Mouse (Mus musculus) erythroblast, embryonic 14.5 days (primary cell): ENCODE measurements around the gene Ngf. TPM values are rescaled to one million over a fixed set of nuclear protein-coding genes. Genes with fewer than 3 reads are reported as not detected.

Source experiments
- H3K27me3 ChIP-seq: 2 replicates; pipeline ENCODE4 v1.6.1; 2012; ENCODE audit warnings: inconsistent platforms; ENCODE audit not compliant: control insufficient read depth
- H3K36me3 ChIP-seq: 2 replicates; pipeline ENCODE4 v1.6.1; 2012; ENCODE audit warnings: mild to moderate bottlenecking, inconsistent platforms; ENCODE audit not compliant: control insufficient read depth
- H3K4me1 ChIP-seq: 2 replicates; pipeline ENCODE4 v1.6.1; 2012; ENCODE audit warnings: inconsistent platforms; ENCODE audit not compliant: control insufficient read depth
- H3K4me3 ChIP-seq: replicated peaks from 2 replicates; pipeline ENCODE3; 2012; ENCODE audit warnings: moderate library complexity, mild to moderate bottlenecking, inconsistent platforms
- H3K9me3 ChIP-seq: 2 replicates; pipeline ENCODE4 v1.6.1; 2012; ENCODE audit warnings: low read length, inconsistent platforms, mixed read lengths; ENCODE audit not compliant: control insufficient read depth
- GATA1 ChIP-seq: IDR thresholded peaks from 2 replicates; pipeline ENCODE4 v1.6.1; 2012; ENCODE audit warnings: low read length, inconsistent platforms, mixed read lengths
- TAL1 ChIP-seq: IDR thresholded peaks from 3 replicates; pipeline ENCODE4 v1.6.1; 2012; ENCODE audit warnings: low read length, inconsistent platforms, mixed read lengths
- polyA plus RNA-seq: library from polyadenylated mRNA; stranded (reverse); fragments of >175 nt; gene quantifications from 2 replicates; pipeline ENCODE4 v1.2.3, GENCODE M21; 2012

Gene Ngf
- polyA plus RNA-seq, 1 experiment = not detected

DNA sequence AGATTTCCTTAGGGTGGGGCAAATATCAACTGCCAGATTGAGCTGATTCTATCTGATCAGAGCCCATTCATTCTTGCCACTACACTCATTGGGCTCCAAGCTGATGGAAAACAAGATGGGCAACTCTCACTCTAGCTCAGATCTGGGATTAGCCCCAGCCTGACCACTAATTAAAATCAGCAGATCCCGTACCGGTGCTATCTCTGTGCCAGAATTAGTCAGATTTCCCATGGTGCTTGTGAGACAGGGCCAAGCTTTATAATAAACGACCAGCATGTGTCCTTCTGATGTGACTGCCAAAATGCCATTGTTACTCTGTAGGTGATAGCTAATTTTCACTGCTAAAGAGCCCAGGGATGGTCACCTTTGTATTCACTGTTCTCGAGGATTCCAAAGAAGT, 31.5 kb downstream of the Ngf start:
- H3K9me3 ChIP-seq = no peaks in the 10 kb centered on the region

DNA sequence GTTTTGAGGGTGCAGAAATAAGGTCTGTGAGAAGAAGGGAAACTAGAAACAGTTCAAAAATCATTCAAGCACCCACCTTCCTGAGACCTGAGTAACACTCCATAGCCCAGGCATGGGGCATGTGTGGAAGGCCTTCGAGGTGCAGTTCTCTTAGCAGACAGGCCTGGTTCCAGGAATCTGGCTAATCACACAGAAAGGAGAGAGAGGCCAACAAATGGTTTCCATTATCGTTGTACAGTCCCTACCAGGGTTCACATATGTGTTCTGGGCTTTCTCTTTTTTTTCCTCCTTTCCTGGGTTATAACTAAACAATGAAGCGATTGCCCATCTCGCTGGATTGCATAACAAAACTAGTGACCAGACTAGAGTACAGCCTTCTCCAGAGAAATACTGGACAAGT, 35.4 kb downstream of the Ngf start:
- no peaks in the 10 kb centered on the region for H3K9me3 ChIP-seq
- H3K27me3 ChIP-seq = no peaks in the 10 kb centered on the region
- H3K4me1 ChIP-seq = no peaks in the 10 kb centered on the region
- no peak overlapping the region for H3K4me3 ChIP-seq
- no peaks in the 10 kb centered on the region for H3K36me3 ChIP-seq
- TF ChIP-seq GATA1 (no peak), TAL1 (no peak)

More for the DNA sequence above, 31.5 kb downstream of the Ngf start:
- Histone ChIP-seq H3K4me3 (no peak overlapping the region), H3K27me3 (no peaks in the 10 kb centered on the region), H3K36me3 (no peaks in the 10 kb centered on the region), H3K4me1 (no peaks in the 10 kb centered on the region)
- TF ChIP-seq TAL1 = no peak
- TF ChIP-seq GATA1 = no peak

DNA sequence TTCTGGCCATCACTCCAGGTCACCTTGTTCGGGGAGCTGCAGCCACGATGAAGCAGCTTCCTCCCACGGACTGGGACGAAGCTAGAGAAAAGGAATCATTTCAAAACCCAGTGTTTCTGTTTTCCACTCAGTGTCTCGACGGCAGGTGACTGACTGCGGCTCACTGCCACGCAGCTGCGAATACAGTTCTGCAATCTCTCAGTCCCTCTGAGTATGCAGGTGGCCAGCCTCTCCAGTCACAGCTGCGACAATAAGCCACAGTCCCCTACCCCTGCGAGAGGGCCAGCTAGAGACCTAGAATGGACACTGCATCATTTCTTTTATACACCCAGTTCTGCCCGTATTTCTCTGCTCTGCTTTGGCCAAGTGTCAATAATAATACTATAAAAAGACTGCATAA, 36.3 kb downstream of the Ngf start:
- Histone ChIP-seq H3K9me3 (no peaks in the 10 kb centered on the region), H3K27me3 (no peaks in the 10 kb centered on the region), H3K4me3 (no peak overlapping the region), H3K36me3 (no peaks in the 10 kb centered on the region), H3K4me1 (no peaks in the 10 kb centered on the region)
- TF ChIP-seq GATA1 = no peak
- TF ChIP-seq TAL1 = no peak

GRCm38 (mm10) chr3:102507666-102508260, 38.0 kb downstream of the Ngf start:
- no peak for TF ChIP-seq GATA1
- no peak for TF ChIP-seq TAL1
- no peaks in the 10 kb centered on the region for H3K4me1 ChIP-seq
- 0 out of 2 replicates have a peak, but pooled peaks cover 3% of the 10 kb centered on the region for H3K9me3 ChIP-seq
- H3K4me3 ChIP-seq = no peak overlapping the region
- no peaks in the 10 kb centered on the region for H3K36me3 ChIP-seq
- H3K27me3 ChIP-seq = no peaks in the 10 kb centered on the region

DNA sequence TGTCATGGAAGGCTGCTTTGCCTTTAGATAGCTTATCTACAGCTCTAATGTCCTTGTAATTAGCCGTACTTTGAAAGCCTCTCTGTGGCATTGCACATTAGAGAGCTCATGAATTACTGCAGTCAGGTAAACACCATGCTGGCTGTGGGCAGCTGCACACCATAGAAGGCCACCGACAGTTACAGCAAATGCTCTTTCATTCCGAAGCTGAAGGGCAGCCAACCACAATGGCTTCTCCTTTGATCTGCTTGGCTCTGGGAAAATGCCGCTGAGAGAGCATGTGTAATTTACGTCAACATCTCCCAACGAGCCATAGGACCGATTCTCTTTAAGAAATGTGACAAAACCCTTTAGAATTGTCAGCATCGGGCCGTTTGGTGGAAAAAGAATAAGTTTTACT, 38.7 kb downstream of the Ngf start:
- Histone ChIP-seq H3K4me1 (no peaks in the 10 kb centered on the region), H3K9me3 (0 out of 2 replicates have a peak, but pooled peaks cover 5% of the 10 kb centered on the region), H3K4me3 (no peak overlapping the region), H3K27me3 (no peaks in the 10 kb centered on the region), H3K36me3 (no peaks in the 10 kb centered on the region)
- TF ChIP-seq GATA1 (no peak), TAL1 (no peak)

- H3K27me3 ChIP-seq = no peaks in the 10 kb centered on the region
- no peak for TF ChIP-seq GATA1
- no peak for TF ChIP-seq TAL1
- H3K4me1 ChIP-seq = no peaks in the 10 kb centered on the region
- no peak overlapping the region for H3K4me3 ChIP-seq
- H3K36me3 ChIP-seq = no peaks in the 10 kb centered on the region
- H3K9me3 ChIP-seq = peaks cover 6% of the 10 kb centered on the region; the same call in 1 of the 2 replicates
These were observed 39.9 kb downstream of the Ngf start for GRCm38 (mm10) chr3:102509601-102510000.

- no peaks in the 10 kb centered on the region for H3K27me3 ChIP-seq
- H3K4me1 ChIP-seq = no peaks in the 10 kb centered on the region
- TF ChIP-seq GATA1 (no peak), TAL1 (no peak)
- H3K4me3 ChIP-seq = no peak overlapping the region
- H3K9me3 ChIP-seq = peaks cover 5% of the 10 kb centered on the region; the same call in 1 of the 2 replicates
- H3K36me3 ChIP-seq = no peaks in the 10 kb centered on the region
These were observed 47.2 kb downstream of the Ngf start for GRCm38 (mm10) chr3:102516937-102517336.

- Histone ChIP-seq H3K9me3 (peaks cover 2% of the 10 kb centered on the region; the same call in 1 of the 2 replicates), H3K4me3 (no peak overlapping the region), H3K27me3 (no peaks in the 10 kb centered on the region), H3K36me3 (no peaks in the 10 kb centered on the region), H3K4me1 (no peaks in the 10 kb centered on the region)
- TF ChIP-seq GATA1 (no peak), TAL1 (no peak)
These were observed 51.3 kb downstream of the Ngf start for GRCm38 (mm10) chr3:102521061-102521460.

- H3K9me3 ChIP-seq = no peaks in the 10 kb centered on the region
- H3K36me3 ChIP-seq = no peaks in the 10 kb centered on the region
- H3K4me1 ChIP-seq = no peaks in the 10 kb centered on the region
- H3K4me3 ChIP-seq = no peak overlapping the region
- H3K27me3 ChIP-seq = no peaks in the 10 kb centered on the region
- TF ChIP-seq GATA1 = no peak
- TF ChIP-seq TAL1 = no peak
These were observed 54.0 kb downstream of the Ngf start for GRCm38 (mm10) chr3:102523711-102524110.

DNA sequence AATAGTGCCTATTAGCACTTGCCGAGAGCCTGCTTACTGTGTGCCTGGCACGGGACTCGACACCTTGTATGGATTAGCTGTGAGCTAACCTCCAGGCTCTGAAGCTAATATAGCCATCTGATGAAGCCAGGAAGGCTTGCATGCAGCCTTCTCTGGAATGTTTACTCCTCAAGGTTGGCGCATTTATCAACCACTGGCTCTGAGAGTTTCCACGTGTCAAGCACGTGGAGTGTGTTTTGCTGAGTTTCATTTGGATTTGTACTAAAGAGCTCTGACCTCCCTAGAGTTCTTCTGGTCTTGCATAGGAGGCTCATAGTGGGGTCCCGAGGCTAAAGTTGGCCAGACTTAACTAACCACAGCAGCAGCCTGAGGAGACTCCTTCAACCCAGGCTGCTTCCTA, 55.2 kb downstream of the Ngf start:
- H3K4me1 ChIP-seq = no peaks in the 10 kb centered on the region
- H3K9me3 ChIP-seq = no peaks in the 10 kb centered on the region
- H3K27me3 ChIP-seq = no peaks in the 10 kb centered on the region
- H3K4me3 ChIP-seq = no peak overlapping the region
- no peak for TF ChIP-seq GATA1
- no peak for TF ChIP-seq TAL1
- no peaks in the 10 kb centered on the region for H3K36me3 ChIP-seq
